Mouse (Mus musculus) urinary bladder, postnatal 36 days (tissue): ENCODE results near the gene Acat3.
"Not testable (repeated sequence)": the region's sequence is repeated elsewhere in the genome, so short reads cannot be mapped to it uniquely, and the experiment has no call there.

ENCODE experiments used
- DNase-seq, 2 experiments: peaks; one replicate each; pipeline ENCODE4 v3.0.0; 2022; ENCODE audit warnings: low spot score in 2 of 2, mixed read lengths in 1 of 2

Acat3 gene

DNA sequence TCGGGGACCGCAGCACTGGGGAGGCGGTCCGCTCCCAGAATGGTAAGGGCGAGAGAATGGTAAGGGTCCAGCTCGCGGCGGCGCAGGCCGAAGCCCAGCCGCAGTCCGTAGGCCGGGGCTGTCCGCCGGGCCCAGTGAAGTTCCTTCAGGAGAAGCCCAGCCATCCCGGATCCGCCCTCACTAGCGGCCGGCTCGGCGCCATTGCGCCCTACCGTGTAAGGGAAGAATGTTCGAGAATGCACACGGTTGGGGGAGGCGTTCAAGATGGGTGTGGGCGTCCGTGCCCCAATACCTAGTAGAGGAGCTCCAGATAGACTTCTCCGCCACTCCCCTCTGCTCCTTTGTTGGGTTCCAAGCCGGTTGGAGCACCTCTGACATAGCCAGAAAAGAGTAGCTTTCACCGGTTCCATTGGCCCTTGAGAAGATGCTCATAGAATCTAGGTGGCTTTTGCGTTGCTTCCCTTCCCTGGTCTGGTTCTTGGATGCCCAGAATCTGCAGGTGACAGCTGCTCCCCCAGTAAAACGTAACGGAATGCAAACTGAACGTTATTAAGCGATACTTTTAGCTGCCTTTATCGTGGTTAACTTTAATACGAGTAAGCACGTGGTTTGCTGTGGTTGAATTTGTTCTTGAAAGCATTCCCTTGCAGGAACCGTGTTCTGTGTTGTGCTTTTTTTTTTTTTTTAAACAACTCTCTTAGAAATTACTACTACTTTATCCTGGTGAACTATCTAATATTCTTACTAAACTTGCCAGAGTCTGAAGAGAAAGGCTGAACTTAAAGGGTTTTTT is 23.6 kb downstream of the Acat3 start:
- peak in 1 of 2 experiments; percentile 45 for DNase-seq

DNA sequence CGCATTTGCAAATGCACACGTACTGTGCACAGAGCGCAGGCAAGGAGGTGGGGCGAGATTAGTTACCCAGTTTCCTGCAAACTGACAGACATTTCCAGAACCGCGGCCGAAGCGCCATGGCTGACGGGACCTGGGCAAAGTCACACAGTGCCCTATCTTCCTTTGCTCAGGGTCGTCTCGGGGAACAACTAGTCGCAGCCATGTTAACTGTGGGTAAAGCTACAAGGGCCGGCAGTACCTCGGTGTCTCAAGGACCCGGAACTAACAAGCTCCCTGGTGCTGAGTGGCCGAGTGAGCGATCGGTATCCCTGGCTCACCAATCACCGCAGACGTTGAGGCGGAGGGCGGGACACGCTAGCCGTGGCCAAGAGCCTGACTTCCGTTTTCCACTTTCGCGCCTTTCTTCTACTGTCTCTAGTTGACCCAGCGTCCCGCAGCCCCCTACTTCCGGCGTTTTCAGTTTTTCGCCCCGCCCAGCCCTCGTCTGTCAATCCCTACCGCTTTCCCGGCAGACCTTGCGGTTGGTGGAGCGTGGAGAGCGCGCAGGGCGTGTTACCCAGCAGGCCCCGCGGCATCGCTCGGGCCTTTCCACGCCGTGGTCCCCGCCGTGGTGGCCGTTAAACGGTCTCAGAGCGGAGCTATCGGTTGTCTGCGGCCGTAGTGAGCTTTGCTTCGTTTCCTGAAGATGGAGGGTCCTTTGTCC is 24.4 kb downstream of the Acat3 start, which contains the start of gene Mrpl18:
Mrpl18 (minus strand) TSS at position 465 of the 703 bp plus-strand sequence.
- DNase-seq = peak; percentile 98 to 99

DNA sequence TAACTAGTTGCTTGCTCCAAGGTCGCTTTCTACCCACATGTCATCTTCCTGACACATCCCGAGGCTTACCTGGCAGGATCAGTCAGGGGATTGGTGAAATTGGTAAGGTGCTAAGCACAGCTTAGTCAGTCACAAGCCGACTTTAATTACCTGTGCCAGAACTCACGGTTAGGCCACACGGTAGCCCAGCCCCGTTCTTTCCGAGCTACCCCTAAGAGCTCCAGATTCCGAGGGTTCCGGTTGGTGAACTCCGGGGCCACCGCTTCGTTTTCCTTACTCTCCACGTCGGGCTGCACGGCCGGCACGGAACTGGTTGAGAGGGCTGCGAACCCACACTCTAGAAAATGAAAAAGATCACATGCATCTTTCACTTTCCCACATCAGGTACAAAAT is 24.9 kb downstream of the Acat3 start, which contains the start of gene Tcp1:
Tcp1 (plus strand) TSS at position 214 of the 393 bp plus-strand sequence.
- no peak for DNase-seq

DNA sequence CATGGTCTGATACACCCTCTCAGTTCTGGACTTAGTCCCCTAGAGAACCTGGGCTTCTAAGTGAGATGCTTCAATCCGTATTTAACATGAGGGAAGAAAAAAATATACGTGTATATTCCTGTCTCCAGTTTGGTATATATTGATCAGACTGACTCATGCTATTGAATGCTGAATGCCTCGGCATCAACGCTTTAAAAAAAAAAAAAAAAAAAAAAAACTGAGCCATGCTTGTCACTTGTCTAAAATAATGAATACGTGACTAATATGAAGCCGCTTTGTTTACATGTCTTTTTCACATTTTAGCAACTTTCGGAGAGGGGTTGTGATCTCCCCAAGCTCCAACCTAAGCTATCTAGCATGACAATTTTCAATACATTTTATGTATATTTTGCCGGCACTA is 30.0 kb downstream of the Acat3 start:
- DNase-seq = no peak

DNA sequence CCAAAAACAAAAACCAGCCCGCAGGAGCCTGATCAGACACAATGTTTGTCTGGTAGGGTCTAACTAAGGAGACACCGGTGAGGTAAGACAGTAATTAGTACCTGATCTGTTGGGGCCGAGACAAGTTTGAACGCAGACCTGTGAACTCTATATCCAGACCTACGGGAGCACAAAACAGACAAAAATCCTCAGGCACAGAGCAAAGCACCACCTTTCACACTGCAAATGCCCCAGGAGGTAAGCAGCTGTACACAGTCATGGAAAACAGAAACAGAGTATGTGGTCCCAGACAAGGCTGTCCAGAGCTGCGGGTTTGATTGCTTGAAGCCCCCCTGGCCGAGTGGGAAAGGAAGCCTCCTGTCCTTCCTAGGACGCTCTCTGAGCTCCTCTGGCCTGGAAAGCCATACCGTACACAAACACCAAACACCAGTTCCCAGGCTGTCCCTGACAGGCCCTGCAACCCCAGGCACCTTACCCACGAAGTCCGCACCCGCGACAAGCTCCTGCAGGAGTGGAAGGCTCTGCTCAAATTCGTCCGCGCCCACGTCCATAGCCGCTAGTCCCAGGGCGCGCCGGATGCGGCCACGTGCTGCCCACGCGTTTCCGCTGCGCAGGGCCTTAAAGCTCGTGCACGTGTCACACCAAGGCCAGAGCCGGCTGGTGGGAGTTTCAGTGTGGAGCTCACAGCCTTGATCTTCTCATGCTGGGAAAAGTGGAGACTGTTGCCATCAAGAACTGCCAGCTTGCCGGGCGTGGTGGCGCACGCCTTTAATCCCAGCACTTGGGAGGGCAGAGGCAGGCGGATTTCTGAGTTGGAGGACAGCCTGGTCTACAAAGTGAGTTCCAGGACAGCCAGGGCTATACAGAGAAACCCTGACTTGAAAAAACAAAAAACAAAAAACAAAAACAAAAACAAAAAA is 30.8 kb downstream of the Acat3 start, which contains the start of gene Pnldc1:
Pnldc1 (minus strand) TSS at position 870 of the 920 bp plus-strand sequence.
- no peak for DNase-seq

DNA sequence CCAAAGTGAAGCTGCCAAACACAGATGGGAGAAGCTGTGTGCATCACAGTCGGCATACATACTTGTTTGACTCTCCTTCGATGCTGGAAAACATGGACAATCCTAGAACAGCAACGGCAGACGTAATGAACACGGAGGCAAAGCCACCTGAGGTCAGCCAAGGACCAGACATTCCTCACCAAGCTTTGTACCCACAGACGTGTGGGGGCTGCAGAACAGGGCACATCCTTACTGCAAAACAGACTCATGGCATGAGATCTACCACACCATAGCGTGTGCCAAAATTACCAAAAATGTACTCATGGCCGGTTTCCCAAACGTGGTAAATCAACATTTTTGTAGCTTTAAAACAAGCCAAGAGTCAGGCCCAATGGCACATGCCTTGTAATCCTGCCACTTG is 34.0 kb downstream of the Acat3 start:
- no peak for DNase-seq

DNA sequence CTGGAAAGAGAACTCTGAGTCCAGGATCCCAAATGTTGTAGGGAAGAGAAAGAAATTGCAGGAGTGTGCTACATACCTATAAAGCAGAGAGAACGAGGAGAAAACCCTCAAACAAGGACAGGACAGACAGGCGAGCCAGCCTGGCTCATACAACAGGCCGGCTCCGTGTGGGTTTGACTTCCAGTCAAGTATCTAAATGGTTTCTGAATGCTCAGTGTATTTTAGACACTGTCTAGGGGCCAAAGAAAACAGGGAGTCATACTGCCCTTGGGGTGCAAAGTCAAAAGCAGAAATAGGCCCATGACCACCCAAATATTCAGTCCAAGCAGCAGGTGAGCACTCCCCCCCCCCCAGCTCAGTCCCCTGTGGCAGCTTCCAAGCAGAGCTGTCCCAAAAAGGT is 34.6 kb downstream of the Acat3 start:
- no peak for DNase-seq

DNA sequence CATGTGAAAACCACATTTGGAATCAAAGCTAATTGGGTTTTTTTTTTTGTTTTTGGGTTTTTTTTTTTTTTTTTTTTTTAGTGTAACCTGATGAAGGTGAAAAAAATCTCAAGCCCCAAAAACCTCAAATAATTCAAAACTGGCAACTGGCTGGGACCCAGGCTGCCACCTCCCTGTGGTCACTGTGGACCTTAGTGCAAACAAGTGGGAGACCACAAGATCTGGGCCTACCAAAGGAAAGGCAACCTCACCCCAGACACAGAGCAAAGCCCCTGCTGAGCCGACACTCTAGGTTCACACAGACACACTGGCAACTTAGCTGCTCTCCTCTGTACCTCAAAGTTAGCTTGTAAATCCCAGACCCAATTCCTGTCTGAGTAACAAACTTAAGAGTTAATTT is 36.1 kb downstream of the Acat3 start:
- DNase-seq = no peak

DNA sequence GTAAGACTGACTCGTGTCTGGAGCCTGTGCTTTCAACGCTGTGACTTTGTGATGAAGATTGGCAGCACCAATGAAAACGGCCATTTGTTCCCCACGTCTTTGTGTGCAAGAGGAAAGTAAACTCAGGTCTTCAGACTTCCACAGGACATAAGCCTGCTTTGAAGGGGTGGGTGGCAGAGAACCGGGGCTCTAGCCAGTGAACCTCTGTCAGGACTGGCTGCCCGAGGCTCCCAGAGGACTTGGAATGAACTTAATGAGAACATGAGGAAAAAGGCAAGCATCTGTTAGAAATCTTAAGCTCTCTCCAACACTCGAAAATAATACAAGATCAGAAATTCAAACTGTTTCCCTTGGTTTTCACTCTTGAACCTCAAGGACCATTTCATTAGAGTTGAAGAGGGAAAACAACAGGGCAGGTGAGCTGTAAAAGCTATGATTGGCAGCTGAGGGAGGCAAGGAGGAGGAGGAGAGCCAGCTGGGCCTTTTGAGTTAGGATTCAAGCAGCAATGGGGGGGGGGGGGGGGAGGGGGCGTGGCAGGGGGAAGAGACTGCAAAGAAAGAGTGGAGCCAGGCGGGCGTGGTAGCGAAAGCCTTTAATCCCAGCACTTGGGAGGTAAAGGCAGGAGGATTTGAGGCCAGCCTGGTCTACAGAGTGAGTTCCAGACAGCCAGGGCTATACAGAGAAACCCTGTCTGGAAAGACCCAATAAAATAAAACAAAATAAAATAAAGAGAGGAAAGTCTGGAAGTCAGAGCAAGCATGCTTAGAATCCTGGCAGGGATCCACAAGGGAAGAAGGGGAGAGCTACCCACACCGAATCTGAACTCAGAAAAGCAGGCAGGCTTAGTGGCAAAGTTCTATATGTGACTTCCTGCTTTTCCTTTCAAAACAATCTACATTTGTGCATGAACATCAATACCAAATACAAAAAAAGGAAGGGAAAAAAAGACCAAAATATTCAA is 36.7 kb downstream of the Acat3 start:
- no peak for DNase-seq

DNA sequence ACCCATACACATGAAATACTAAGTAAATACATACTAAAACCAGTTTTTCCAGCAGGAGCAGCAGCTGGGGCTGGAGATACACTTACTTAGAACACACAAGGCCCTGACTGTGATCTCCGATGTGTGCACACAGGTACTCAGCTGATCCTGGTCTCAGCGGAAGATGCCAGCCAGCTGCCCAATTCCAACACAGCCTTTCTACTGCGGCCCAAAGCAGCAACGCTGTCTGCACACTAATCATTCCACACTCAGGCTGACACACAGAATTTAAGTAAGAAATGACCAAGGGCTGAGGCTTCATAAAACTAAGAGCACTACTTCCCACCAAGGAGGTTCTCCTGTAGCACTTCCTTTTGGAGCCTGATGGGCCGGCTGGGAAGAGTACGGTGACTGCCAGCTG is 38.1 kb downstream of the Acat3 start:
- no peak for DNase-seq

DNA sequence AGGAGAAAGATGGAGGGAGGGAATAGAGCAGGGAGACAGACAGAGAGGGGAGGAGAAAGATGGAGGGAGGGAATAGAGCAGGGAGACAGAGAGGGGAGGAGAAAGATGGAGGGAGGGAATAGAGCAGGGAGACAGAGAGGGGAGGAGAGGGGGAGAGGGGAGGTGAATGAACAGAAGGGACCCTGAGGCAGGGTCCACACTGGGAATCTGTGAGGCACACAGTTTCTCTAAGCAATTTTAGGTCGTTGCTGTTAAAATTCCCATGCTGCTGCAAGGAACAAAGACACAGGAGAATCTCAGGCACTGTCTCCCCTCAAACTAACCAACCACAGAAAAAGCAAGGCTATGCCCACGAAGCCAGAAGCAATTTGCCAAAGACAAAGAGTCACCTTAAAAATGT is 41.8 kb downstream of the Acat3 start:
- not testable (repeated sequence) for DNase-seq

DNA sequence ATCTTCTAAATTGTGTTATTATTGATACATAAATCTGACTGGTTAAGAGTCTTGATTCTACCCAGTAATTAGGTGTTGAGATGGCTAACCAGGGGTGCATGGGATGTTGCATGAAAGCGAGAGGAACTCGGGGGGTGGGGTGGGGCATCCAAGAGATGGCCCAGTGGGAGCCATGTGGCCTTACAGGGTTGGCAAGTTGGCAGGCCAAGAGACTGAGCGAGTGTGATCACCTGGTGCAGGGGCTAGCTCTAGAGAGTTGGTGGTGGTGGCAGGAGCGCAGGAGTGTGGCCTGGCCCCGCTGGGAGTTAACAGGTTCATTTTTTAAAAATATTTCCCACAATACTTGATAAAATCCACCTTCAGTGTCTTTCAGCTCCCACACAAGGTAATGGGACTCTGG is 42.7 kb downstream of the Acat3 start:
- no peak for DNase-seq

DNA sequence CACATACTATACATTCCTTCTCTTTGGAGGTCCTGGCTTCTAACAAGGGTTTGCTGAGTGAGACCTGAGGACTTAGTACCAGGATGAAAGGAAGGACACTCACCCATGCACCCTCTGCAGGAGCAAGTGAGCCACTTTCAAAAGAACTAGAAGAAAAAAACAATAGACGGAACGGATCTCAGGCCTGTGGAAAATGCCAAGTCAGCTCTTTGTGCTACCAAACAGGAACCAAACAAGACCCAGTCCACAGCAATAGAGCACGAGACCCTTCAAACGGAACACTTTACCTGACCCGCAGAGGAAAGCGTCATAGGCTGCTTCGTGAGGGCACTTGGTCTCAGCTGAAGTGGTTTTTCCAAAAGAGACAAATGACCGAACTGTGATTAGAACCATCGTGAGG is 48.4 kb downstream of the Acat3 start:
- no peak for DNase-seq

DNA sequence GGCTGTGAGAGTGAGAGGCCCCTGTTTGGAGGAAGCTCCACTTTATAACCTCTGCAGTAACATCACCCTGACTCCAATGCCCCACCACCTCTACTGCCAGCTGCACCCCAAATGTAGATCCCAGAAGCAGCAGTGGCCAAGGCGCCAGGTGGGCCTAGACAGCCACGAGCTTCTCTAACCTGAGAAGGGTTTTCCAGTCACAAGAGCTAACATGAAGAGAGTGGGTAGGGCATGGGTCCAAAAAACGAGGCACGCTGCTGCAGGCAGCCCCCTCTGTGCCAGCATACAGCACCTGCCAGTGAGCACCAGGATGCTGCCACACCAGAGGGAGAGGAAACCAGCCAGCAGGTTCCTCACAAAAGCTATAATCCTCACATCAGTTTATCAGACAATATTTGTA is 49.3 kb downstream of the Acat3 start:
- DNase-seq = no peak

DNA sequence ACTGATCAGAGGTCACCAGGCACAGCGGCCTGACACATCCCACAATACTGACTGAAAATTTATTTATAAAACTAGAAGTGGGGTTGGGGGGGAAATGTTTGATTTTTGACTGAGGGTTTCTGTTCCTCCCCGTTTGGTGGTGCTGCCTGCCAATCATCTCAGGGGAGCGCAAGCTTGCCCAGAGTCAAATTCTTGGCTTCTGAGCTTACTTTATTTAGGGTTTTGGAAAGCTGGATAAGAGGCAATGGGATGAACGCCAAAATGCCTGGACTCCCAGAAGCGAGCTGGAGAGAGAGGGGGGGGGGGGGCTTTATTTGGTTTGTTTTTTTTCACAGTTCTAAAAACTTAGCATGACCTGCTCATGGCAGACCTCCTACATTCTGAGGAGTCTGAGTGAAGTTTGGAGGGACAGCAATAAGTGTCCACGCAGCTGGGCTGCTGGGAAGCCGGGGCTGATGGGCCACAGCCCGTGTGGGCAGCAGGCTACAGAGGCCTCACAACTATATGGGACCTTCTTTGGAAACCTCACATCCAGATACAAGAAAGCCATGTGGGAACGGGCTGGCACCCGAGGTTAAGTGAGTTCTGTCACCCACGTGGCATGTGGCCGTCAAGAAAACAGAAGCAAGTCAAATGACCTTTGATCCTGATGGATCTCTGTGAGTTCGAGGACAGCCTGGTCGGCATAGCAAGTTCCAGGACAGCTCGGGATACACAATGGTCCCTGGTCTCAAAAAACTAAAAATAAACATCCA is 53.2 kb downstream of the Acat3 start:
- no peak for DNase-seq

DNA sequence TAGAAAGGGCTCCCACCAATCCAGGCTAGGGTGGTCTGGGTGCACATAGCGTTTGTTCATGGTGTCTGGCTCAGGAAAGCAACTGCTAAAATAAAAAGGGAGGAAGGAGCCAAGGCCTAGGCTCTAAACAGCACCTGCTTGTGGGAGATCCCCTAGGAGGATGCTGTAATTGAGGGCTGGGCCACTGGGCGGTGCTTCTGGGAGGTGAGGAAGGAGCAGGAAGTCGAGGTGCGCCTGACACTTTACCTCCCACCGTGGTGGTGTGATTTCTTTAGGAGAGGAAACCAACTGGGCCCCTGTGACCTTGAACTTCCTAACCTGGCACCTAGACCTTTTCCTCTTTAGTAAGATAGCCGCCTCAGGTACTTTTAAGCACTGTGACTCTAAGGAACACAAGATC is 53.8 kb downstream of the Acat3 start:
- no peak for DNase-seq

DNA sequence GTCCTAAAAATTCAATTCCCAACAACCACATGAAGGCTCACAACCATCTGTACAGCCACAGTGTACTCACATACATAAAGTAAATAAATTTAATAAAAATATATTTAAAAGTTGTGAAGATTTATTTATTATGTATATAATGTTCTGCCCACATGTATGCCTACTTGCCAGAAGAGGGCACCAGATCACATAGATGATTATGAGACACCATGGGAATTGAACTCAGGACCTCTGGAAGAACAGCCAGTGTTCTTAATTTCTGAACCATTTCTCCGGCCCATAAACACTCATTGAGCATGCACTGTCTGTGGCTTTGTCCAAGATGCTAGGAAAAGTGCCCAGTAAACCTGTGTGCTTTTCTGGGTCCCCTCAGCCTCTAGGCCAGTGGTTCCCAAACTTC is 59.2 kb downstream of the Acat3 start:
- no peak for DNase-seq

DNA sequence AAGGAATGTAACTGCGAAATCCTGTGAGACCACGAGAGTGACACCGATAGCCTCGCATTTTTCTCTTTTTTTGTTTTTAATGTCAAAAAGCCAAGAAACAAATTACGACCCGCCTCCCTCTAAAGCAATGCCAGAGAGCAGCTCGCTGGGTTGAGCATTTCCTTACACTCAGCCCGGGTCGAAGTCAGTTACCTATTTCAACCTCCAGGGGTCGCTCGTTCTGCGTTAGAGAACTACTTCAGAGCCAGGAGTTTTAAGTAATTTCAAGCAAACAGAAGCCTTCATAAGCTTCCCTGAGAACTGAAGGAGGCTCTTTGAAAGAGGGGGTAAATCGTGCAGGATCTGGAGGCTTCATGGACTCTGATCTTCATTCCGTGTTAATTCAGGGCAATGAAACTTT is 60.2 kb downstream of the Acat3 start:
- peak; percentile 76 to 84 for DNase-seq

DNA sequence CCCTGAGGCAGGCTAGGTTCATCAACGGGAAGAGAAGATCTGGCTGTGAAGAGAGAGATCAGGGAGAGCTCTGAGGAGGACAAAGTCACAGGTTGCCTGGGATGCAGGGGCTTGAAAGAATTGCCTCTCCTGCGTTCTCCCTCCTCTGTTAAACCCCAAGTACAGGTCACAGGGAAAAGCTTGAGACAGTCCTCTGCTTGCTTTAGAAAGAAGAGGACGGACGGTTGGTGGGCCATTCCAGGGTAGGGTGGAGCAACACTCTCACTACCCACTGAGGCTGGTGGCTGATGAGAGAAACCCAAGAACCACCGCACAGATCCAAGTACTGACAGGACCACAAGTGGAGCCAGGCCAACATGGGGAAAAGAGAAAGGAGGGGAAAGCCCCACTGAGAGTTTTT is 64.7 kb downstream of the Acat3 start, which contains the start of gene Mrgprh:
Mrgprh (plus strand) TSS at position 301 of the 400 bp plus-strand sequence.
- no peak for DNase-seq
